Mouse (Mus musculus) heart, embryonic 11.5 days (tissue): Measurements from ENCODE around the gene Tox3. TPM values are rescaled to one million over a fixed set of nuclear protein-coding genes. Genes with fewer than 3 reads are reported as not detected.

Source experiments
- ATAC-seq: fragments of 200-750 bp; cut with Nextera tagmentation; replicated peaks from 2 replicates; pipeline ENCODE4 v1.8.0; 2017; ENCODE audit warnings: moderate library complexity; ENCODE audit not compliant: insufficient number of reproducible peaks, low FRiP score, low TSS enrichment
- H3K27ac ChIP-seq: fragments of 300-500 bp; sonication (generic); 2 replicates; pipeline ENCODE4 v1.5.1; 2014; ENCODE audit warnings: mild to moderate bottlenecking, low read depth, low read length
- H3K27me3 ChIP-seq: fragments of 300-500 bp; sonication (generic); 2 replicates; pipeline ENCODE4 v1.6.1; 2014; ENCODE audit warnings: mild to moderate bottlenecking, low read length, mixed read lengths; ENCODE audit not compliant: control insufficient read depth, insufficient read depth
- H3K36me3 ChIP-seq: fragments of 300-500 bp; sonication (generic); 2 replicates; pipeline ENCODE4 v1.6.1; 2014; ENCODE audit warnings: mild to moderate bottlenecking, low read length, moderate library complexity, mixed read lengths; ENCODE audit not compliant: control insufficient read depth, insufficient read depth
- H3K4me1 ChIP-seq: fragments of 300-500 bp; sonication (generic); 2 replicates; pipeline ENCODE4 v1.6.1; 2014; ENCODE audit warnings: low read length; ENCODE audit not compliant: control insufficient read depth, insufficient read depth
- H3K4me2 ChIP-seq: fragments of 300-500 bp; sonication (generic); 2 replicates; pipeline ENCODE4 v1.6.1; 2014; ENCODE audit warnings: mild to moderate bottlenecking, moderate library complexity
- H3K4me3 ChIP-seq: fragments of 300-500 bp; sonication (generic); 2 replicates; pipeline ENCODE4 v1.5.1; 2014; ENCODE audit warnings: low read depth, low read length
- H3K9ac ChIP-seq: fragments of 300-500 bp; sonication (generic); 2 replicates; pipeline ENCODE4 v1.6.1; 2014; ENCODE audit warnings: mild to moderate bottlenecking, low read depth, low read length, moderate library complexity
- H3K9me3 ChIP-seq: fragments of 300-500 bp; sonication (generic); replicated peaks from 2 replicates; pipeline ENCODE4 v1.6.1; 2016; ENCODE audit warnings: low read length; ENCODE audit not compliant: control insufficient read depth
- WGBS: fragments of 180-500 bp; shearing (Covaris S2); extraction: QIAGEN DNeasy Blood & Tissue Kit; methylation state at CpG from one replicate; pipeline ENCODE4 v1.1.7; 2014; ENCODE audit not compliant: insufficient replicate concordance; 5-methylcytosine and 5-hydroxymethylcytosine counted together
- polyA plus RNA-seq: library from polyadenylated mRNA; unstranded; fragments of >200 nt; fragmentation: Nextera tagmentation; extraction: Ambion mirVana; gene quantifications from 2 replicates; pipeline ENCODE4 v1.2.1, GENCODE M21; 2014

The Tox3 gene
- polyA plus RNA-seq, 1 experiment from 2014 or later: 9.9 TPM

DNA sequence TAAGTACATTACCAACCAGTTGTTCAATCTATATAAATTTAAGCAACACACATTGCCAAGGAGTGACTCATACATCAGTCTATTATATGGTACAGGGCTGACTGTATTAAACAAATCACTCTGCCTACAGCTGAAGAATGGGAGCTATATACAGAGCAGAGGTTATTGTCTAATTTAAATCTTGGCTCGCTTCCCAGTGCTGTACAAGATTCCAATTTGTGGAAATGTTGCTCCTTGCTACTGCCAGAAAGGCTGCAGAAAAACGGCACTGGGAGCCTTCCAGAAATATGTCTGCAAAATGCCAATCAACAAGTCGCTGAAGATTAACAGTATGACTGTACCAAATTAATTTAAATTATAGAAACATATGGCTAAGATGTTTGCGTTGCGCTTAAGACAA, 45.9 kb downstream of the Tox3 start:
- peaks cover 7% of the 10 kb centered on the region; the same call in 1 of the 2 replicates for H3K4me1 ChIP-seq
- no peak overlapping the region for H3K27ac ChIP-seq
- no peaks in the 10 kb centered on the region for H3K27me3 ChIP-seq
- H3K9me3 ChIP-seq: no peaks in the 10 kb centered on the region
- H3K9ac ChIP-seq: no peak overlapping the region
- no peak overlapping the region for H3K4me2 ChIP-seq
- 51% methylated on average over 5 of the region's 5 CpGs for WGBS
- no peaks in the 10 kb centered on the region for H3K36me3 ChIP-seq
- ATAC-seq: 0 out of 2 replicates have a peak, but pooled peaks have one; percentile 55
- H3K4me3 ChIP-seq: no peak overlapping the region

DNA sequence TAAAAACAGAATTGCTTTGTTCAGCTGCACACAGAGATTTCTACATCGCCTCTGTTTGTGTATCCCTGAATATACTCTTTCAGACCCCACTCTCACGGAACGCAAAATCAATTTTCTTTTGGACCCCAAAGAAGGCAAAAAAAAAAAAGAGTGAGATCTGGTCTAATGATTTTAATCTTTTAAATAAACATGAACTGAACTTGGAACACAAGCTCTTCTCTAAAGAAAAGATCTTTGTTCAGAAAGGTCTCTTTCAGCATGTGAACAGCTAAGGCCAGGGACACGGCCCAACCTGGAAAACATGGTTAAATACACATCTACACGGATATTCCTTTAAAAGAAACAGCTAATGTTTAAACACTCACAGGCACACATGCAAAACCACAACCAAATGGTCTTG, 46.6 kb downstream of the Tox3 start:
- Histone ChIP-seq H3K4me3 (no peak overlapping the region), H3K9ac (no peak overlapping the region), H3K27ac (no peak overlapping the region), H3K27me3 (no peaks in the 10 kb centered on the region), H3K4me2 (no peak overlapping the region), H3K36me3 (no peaks in the 10 kb centered on the region), H3K9me3 (no peaks in the 10 kb centered on the region), H3K4me1 (peaks cover 7% of the 10 kb centered on the region; the same call in 1 of the 2 replicates)
- no peak for ATAC-seq
- WGBS: 65% methylated on average over 5 of the region's 5 CpGs

DNA sequence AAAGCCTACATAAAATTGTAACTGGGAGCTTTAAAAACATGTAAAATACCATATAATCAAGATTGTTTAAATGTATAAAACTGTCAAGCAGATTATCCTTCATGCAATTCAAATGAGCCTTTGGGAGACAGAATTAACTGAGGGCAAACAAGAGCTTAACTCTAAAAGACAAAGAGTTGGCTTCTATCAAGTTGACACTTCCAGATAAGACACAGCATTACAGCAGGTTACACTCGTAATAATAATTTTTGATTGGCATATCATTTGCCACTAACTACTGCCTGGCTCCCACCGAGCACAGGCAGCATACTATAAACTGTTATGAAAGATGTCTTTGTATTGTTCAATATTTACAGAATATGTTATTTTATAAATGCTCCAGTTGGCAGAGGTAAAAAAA, 47.2 kb downstream of the Tox3 start:
- ATAC-seq: no peak
- no peak overlapping the region for H3K4me2 ChIP-seq
- WGBS: 25% methylated on average over 2 of the region's 2 CpGs

DNA sequence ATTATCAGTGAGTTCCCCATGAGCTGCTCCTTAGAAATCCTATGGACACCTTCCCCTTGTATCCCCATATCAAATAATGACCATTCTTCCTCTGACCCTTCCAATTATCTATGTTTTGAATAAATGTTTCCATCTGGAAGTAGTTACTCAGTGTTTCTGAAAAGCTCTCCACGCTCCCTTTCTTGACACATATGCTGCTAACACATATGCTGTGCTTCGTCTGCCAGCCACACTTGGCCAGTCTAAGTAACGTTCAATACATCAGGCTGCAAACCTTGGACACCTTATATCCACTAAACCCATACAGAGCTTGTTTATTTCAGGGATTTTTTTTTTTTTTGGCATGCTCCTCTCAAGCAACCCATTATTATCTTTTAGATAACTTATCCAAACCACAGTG, 54.1 kb downstream of the Tox3 start:
- no peaks in the 10 kb centered on the region for H3K4me1 ChIP-seq
- no peak overlapping the region for H3K4me3 ChIP-seq
- ATAC-seq: no peak
- H3K36me3 ChIP-seq: no peaks in the 10 kb centered on the region
- no peak overlapping the region for H3K27ac ChIP-seq
- H3K4me2 ChIP-seq: no peak overlapping the region
- H3K9ac ChIP-seq: no peak overlapping the region
- WGBS: 64% methylated on average over 3 of the region's 3 CpGs
- H3K27me3 ChIP-seq: no peaks in the 10 kb centered on the region
- no peaks in the 10 kb centered on the region for H3K9me3 ChIP-seq

More for the DNA sequence above, 47.2 kb downstream of the Tox3 start:
- H3K9ac ChIP-seq: no peak overlapping the region
- no peaks in the 10 kb centered on the region for H3K9me3 ChIP-seq
- no peaks in the 10 kb centered on the region for H3K36me3 ChIP-seq
- H3K4me1 ChIP-seq: peaks cover 7% of the 10 kb centered on the region; the same call in 1 of the 2 replicates
- no peaks in the 10 kb centered on the region for H3K27me3 ChIP-seq
- H3K4me3 ChIP-seq: no peak overlapping the region
- H3K27ac ChIP-seq: no peak overlapping the region

DNA sequence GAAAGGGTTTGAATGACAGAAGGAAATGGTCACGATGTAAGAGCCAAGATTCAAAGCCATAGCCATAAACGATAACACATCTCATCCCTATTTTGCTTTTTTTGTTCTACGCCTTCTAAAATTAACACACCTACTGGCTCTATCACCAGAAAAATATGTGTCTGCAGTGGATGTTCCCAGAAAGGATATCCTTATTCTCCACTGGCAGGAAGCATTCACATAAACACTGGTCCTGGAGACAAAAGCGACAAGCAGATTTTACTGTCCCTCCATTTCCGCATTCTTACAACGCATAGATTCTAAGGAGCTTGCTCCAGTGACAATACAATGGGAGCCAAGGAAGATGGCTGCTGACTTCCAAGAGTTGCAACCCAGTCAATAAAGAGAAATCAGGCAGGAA, 57.3 kb downstream of the Tox3 start:
- no peaks in the 10 kb centered on the region for H3K36me3 ChIP-seq
- H3K9ac ChIP-seq: no peak overlapping the region
- H3K4me3 ChIP-seq: no peak overlapping the region
- ATAC-seq: no peak
- H3K27me3 ChIP-seq: no peaks in the 10 kb centered on the region
- no peaks in the 10 kb centered on the region for H3K9me3 ChIP-seq
- no peaks in the 10 kb centered on the region for H3K4me1 ChIP-seq
- H3K27ac ChIP-seq: no peak overlapping the region
- H3K4me2 ChIP-seq: no peak overlapping the region
- WGBS: 87% methylated on average over 6 of the region's 6 CpGs

DNA sequence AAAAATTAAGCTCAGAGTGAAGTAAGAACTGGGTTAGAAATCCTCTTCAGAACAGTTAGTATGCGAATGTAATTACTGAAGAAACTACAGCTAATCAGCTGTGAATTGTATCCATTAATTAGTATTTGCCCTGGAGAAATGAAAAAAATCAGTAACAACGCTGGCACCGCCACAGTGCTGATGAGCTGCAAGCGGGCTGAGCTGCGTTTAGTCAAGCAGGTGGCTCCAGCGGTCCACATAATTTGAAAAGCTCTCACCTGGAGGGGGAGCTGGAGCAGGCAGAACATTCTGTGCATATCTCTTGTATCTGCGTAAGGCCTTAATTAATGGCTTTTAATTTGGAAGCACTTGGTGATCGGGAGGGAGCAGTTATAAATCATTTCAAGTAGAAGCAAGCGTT, 71.4 kb downstream of the Tox3 start:
- 85% methylated on average over 9 of the region's 9 CpGs for WGBS
- ATAC-seq: no peak
- H3K4me3 ChIP-seq: no peak overlapping the region
- no peaks in the 10 kb centered on the region for H3K36me3 ChIP-seq
- H3K4me1 ChIP-seq: no peaks in the 10 kb centered on the region
- H3K27ac ChIP-seq: no peak overlapping the region
- no peaks in the 10 kb centered on the region for H3K9me3 ChIP-seq
- no peak overlapping the region for H3K9ac ChIP-seq
- H3K4me2 ChIP-seq: no peak overlapping the region
- H3K27me3 ChIP-seq: no peaks in the 10 kb centered on the region

DNA sequence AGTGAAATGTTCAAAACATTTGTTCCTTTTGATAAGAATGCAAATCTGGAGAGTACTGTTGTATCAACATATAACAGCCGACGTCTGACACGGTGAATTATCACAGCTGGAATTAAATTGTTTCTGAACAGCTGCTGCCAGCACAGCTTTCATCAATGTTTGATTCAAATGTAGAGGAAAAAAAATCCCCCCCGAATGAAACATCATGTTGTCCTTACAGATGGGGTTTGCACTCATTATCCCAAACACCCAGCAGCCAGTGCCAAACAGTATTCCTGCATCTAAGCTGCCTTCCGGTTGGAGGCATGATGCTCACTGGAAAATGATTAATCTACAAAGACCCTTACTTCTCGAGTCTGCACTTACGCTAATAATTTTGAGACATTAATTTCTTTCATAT, 75.0 kb downstream of the Tox3 start:
- H3K9me3 ChIP-seq: no peaks in the 10 kb centered on the region
- no peak overlapping the region for H3K4me2 ChIP-seq
- WGBS: 80% methylated on average over 7 of the region's 7 CpGs
- H3K4me3 ChIP-seq: no peak overlapping the region
- no peak for ATAC-seq
- H3K27me3 ChIP-seq: no peaks in the 10 kb centered on the region
- H3K9ac ChIP-seq: no peak overlapping the region
- no peaks in the 10 kb centered on the region for H3K4me1 ChIP-seq
- H3K27ac ChIP-seq: no peak overlapping the region
- H3K36me3 ChIP-seq: no peaks in the 10 kb centered on the region

DNA sequence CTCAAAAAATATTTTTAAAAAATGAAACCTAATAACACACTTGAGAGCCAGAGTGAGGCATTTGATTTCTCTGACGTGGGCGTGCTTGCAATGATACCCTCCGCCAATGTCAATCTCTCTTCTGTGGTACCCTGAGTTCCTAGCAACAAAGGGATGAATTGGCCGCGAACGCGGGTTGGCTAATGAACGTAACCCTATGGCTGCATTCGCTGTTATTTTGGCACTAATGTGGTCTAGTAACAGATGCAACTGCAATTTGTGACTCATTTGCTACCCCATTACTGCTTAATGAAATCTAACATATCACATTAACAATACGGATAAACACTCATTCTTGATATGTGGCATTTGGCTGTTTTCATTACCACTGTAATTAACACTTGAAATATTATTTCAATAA, 76.2 kb downstream of the Tox3 start:
- no peaks in the 10 kb centered on the region for H3K36me3 ChIP-seq
- no peak overlapping the region for H3K4me3 ChIP-seq
- no peaks in the 10 kb centered on the region for H3K9me3 ChIP-seq
- no peak for ATAC-seq
- 88% methylated on average over 10 of the region's 10 CpGs for WGBS
- H3K4me2 ChIP-seq: no peak overlapping the region
- no peak overlapping the region for H3K27ac ChIP-seq
- no peak overlapping the region for H3K9ac ChIP-seq
- no peaks in the 10 kb centered on the region for H3K4me1 ChIP-seq
- H3K27me3 ChIP-seq: no peaks in the 10 kb centered on the region

DNA sequence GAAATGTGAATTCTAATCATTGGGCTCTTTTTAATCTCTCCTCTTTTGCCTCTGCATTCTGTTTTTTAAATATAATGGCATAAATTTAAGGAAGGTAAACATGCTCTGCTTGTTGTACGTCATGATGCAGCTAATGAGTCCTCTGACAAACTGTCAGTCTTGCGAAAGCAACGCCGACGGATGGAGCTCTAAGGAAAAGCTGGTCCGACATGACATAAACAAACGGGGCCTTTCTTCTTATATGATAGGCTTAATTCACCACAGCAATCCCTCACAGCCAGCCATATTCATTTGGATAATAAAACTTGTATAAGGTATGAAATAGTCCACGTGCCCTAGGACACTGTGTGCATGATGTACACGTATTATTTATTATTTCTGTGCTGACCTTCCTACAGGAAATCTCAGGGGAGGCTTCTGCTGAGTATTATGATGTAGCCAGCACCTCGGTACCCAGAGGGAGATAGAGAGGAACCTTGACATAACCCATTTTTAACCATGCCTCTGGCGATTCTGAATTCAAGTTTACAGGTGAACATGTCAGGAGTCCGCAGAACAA, 80.4 kb downstream of the Tox3 start:
- no peaks in the 10 kb centered on the region for H3K27me3 ChIP-seq
- no peaks in the 10 kb centered on the region for H3K9me3 ChIP-seq
- no peak overlapping the region for H3K4me2 ChIP-seq
- no peaks in the 10 kb centered on the region for H3K4me1 ChIP-seq
- H3K9ac ChIP-seq: no peak overlapping the region
- ATAC-seq: no peak
- H3K4me3 ChIP-seq: no peak overlapping the region
- H3K36me3 ChIP-seq: no peaks in the 10 kb centered on the region
- no peak overlapping the region for H3K27ac ChIP-seq
- 69% methylated on average over 12 of the region's 12 CpGs for WGBS
